Mouse (Mus musculus) embryonic facial prominence, embryonic 15.5 days (tissue): ENCODE results near the gene Taok1. TPM values are rescaled to one million over a fixed set of nuclear protein-coding genes. Genes with fewer than 3 reads are reported as not detected.

Experiments used
- ATAC-seq: fragments of 200-750 bp; cut with Nextera tagmentation; 2 replicates; pipeline ENCODE4 v1.8.0; 2017; ENCODE audit warnings: low read depth, moderate TSS enrichment; ENCODE audit not compliant: insufficient number of reproducible peaks, low FRiP score, low TSS enrichment
- H3K27ac ChIP-seq: fragments of 300-500 bp; sonication (generic); replicated peaks from 2 replicates; pipeline ENCODE4 v1.5.1; 2015; ENCODE audit warnings: mild to moderate bottlenecking, inconsistent platforms
- H3K27me3 ChIP-seq: fragments of 300-500 bp; sonication (generic); 2 replicates; pipeline ENCODE4 v1.6.1; 2015; ENCODE audit warnings: inconsistent platforms
- H3K36me3 ChIP-seq: fragments of 300-500 bp; sonication (generic); 2 replicates; pipeline ENCODE4 v1.6.1; 2015; ENCODE audit warnings: mild to moderate bottlenecking, inconsistent platforms
- H3K4me1 ChIP-seq: fragments of 300-500 bp; sonication (generic); 2 replicates; pipeline ENCODE4 v1.6.1; 2015; ENCODE audit warnings: inconsistent platforms
- H3K4me2 ChIP-seq: fragments of 300-500 bp; sonication (generic); replicated peaks from 2 replicates; pipeline ENCODE4 v1.6.1; 2015; ENCODE audit warnings: mild to moderate bottlenecking, inconsistent platforms
- H3K4me3 ChIP-seq: fragments of 300-500 bp; sonication (generic); replicated peaks from 2 replicates; pipeline ENCODE4 v1.5.1; 2015; ENCODE audit warnings: mild to moderate bottlenecking, inconsistent platforms
- H3K9ac ChIP-seq: fragments of 300-500 bp; sonication (generic); 2 replicates; pipeline ENCODE4 v1.6.1; 2015; ENCODE audit warnings: inconsistent platforms
- H3K9me3 ChIP-seq: fragments of 300-500 bp; sonication (generic); replicated peaks from 2 replicates; pipeline ENCODE4 v1.6.1; 2016; ENCODE audit warnings: inconsistent platforms
- WGBS: fragments of 180-500 bp; shearing (Covaris S2); methylation state at CpG from one replicate; pipeline ENCODE4 v1.1.7; 2015; 5-methylcytosine and 5-hydroxymethylcytosine counted together
- polyA plus RNA-seq: library from polyadenylated mRNA; unstranded; fragments of >200 nt; fragmentation: Nextera tagmentation; extraction: Ambion mirVana; gene quantifications from 2 replicates; pipeline ENCODE4 v1.2.1, GENCODE M21; 2015

The Taok1 gene
- polyA plus RNA-seq, 1 experiment from 2014 or later: 13.7 TPM

GRCm38 (mm10) chr11:77497851-77498250 lies 109.8 kb downstream of the Taok1 start:
- no peak for ATAC-seq
- H3K4me1 ChIP-seq: peaks cover 65% of the 10 kb centered on the region
- H3K9ac ChIP-seq: no peak overlapping the region
- peaks cover 32% of the 10 kb centered on the region for H3K36me3 ChIP-seq
- peak overlapping the region; percentile 5; the same call in 1 of the 2 replicates for H3K27ac ChIP-seq
- 45% methylated on average over 4 of the region's 4 CpGs for WGBS
- no peaks in the 10 kb centered on the region for H3K27me3 ChIP-seq
- no peaks in the 10 kb centered on the region for H3K9me3 ChIP-seq
- H3K4me3 ChIP-seq: no peak overlapping the region
- no peak overlapping the region for H3K4me2 ChIP-seq

- Histone ChIP-seq H3K9ac (no peak overlapping the region), H3K27ac (peak overlapping the region; percentile 66; the same call in 1 of the 2 replicates), H3K4me2 (no peak overlapping the region), H3K4me1 (peaks cover 68% of the 10 kb centered on the region), H3K36me3 (peaks cover 27% of the 10 kb centered on the region), H3K4me3 (no peak overlapping the region), H3K27me3 (no peaks in the 10 kb centered on the region), H3K9me3 (no peaks in the 10 kb centered on the region)
- ATAC-seq: no peak
- WGBS: 35% methylated on average over 6 of the region's 6 CpGs
Measured at GRCm38 (mm10) chr11:77497341-77497756, 110.3 kb downstream of the Taok1 start.

- no peak overlapping the region for H3K4me2 ChIP-seq
- H3K9ac ChIP-seq: no peak overlapping the region
- peaks cover 81% of the 10 kb centered on the region for H3K4me1 ChIP-seq
- H3K9me3 ChIP-seq: no peaks in the 10 kb centered on the region
- no peaks in the 10 kb centered on the region for H3K27me3 ChIP-seq
- no peak overlapping the region for H3K27ac ChIP-seq
- no peak overlapping the region for H3K4me3 ChIP-seq
- ATAC-seq: no peak
- peaks cover 16% of the 10 kb centered on the region for H3K36me3 ChIP-seq
Measured at GRCm38 (mm10) chr11:77495507-77495906, 112.1 kb downstream of the Taok1 start.

- peak overlapping the region; percentile 91 for H3K4me3 ChIP-seq
- 70% methylated on average over 6 of the region's 6 CpGs for WGBS
- no peaks in the 10 kb centered on the region for H3K27me3 ChIP-seq
- no peak overlapping the region for H3K9ac ChIP-seq
- peaks cover 9% of the 10 kb centered on the region for H3K36me3 ChIP-seq
- no peaks in the 10 kb centered on the region for H3K9me3 ChIP-seq
- H3K27ac ChIP-seq: no peak overlapping the region
- no peak for ATAC-seq
- H3K4me2 ChIP-seq: peak overlapping the region; percentile 94
- peaks cover 80% of the 10 kb centered on the region for H3K4me1 ChIP-seq
Measured at GRCm38 (mm10) chr11:77494782-77495181, 112.8 kb downstream of the Taok1 start.

GRCm38 (mm10) chr11:77494344-77494676 lies 113.3 kb downstream of the Taok1 start:
- H3K36me3 ChIP-seq: peaks cover 5% of the 10 kb centered on the region; the same call in 1 of the 2 replicates
- peak overlapping the region; percentile 91 for H3K9ac ChIP-seq
- ATAC-seq: no peak
- peaks cover 76% of the 10 kb centered on the region for H3K4me1 ChIP-seq
- H3K27me3 ChIP-seq: no peaks in the 10 kb centered on the region
- 23% methylated on average over 4 of the region's 4 CpGs for WGBS
- peak overlapping the region; percentile 91 for H3K4me3 ChIP-seq
- H3K27ac ChIP-seq: peak overlapping the region; percentile 85
- H3K9me3 ChIP-seq: no peaks in the 10 kb centered on the region
- peak overlapping the region; percentile 94 for H3K4me2 ChIP-seq

- Histone ChIP-seq H3K4me2 (peak within 1 kb of the TSS; percentile 94), H3K9ac (peak within 1 kb of the TSS; percentile 91), H3K4me3 (peak within 1 kb of the TSS; percentile 91), H3K27me3 (no peaks in the 10 kb centered on the region), H3K4me1 (peaks cover 79% of the 10 kb centered on the region), H3K36me3 (0 out of 2 replicates have a peak, but pooled peaks cover 2% of the 10 kb centered on the region), H3K9me3 (no peaks in the 10 kb centered on the region), H3K27ac (peak within 1 kb of the TSS; percentile 94)
- under 1% methylated on average over 72 of the region's 74 CpGs for WGBS
- no peak for ATAC-seq
Measured at GRCm38 (mm10) chr11:77493512-77494343, 113.9 kb downstream of the Taok1 start, which contains the start of gene Git1. Gene Git1, plus strand, starts transcription at chr11:77493562.

GRCm38 (mm10) chr11:77492911-77493332 lies 114.7 kb downstream of the Taok1 start:
- H3K4me1 ChIP-seq: peaks cover 79% of the 10 kb centered on the region
- H3K9ac ChIP-seq: peak overlapping the region; percentile 91
- ATAC-seq: peak; percentile 74
- H3K4me3 ChIP-seq: peak overlapping the region; percentile 91
- H3K9me3 ChIP-seq: no peaks in the 10 kb centered on the region
- H3K27ac ChIP-seq: peak overlapping the region; percentile 94
- no peaks in the 10 kb centered on the region for H3K36me3 ChIP-seq
- H3K27me3 ChIP-seq: no peaks in the 10 kb centered on the region
- WGBS: under 1% methylated on average over 32 of the region's 32 CpGs
- H3K4me2 ChIP-seq: peak overlapping the region; percentile 94

- WGBS: 1% methylated on average over 18 of the region's 18 CpGs
- Histone ChIP-seq H3K4me3 (peak overlapping the region; percentile 91), H3K27me3 (no peaks in the 10 kb centered on the region), H3K27ac (peak overlapping the region; percentile 94), H3K4me1 (peaks cover 78% of the 10 kb centered on the region), H3K9me3 (no peaks in the 10 kb centered on the region), H3K4me2 (peak overlapping the region; percentile 94), H3K9ac (peak overlapping the region; percentile 91; the same call in 1 of the 2 replicates), H3K36me3 (no peaks in the 10 kb centered on the region)
- ATAC-seq: no peak
Measured at GRCm38 (mm10) chr11:77492311-77492871, 115.2 kb downstream of the Taok1 start.

GRCm38 (mm10) chr11:77491502-77492291 lies 115.9 kb downstream of the Taok1 start:
- H3K36me3 ChIP-seq: no peaks in the 10 kb centered on the region
- ATAC-seq: peak; percentile 78
- no peaks in the 10 kb centered on the region for H3K9me3 ChIP-seq
- H3K9ac ChIP-seq: peak overlapping the region; percentile 37
- 0% methylated on average over 23 of the region's 23 CpGs for WGBS
- no peaks in the 10 kb centered on the region for H3K27me3 ChIP-seq
- peaks cover 79% of the 10 kb centered on the region for H3K4me1 ChIP-seq
- peak overlapping the region; percentile 94 for H3K27ac ChIP-seq
- H3K4me3 ChIP-seq: peak overlapping the region; percentile 91
- H3K4me2 ChIP-seq: peak overlapping the region; percentile 94

- peak overlapping the region; percentile 91 for H3K4me3 ChIP-seq
- peak overlapping the region; percentile 37; the same call in 1 of the 2 replicates for H3K9ac ChIP-seq
- H3K27ac ChIP-seq: peak overlapping the region; percentile 94
- peaks cover 82% of the 10 kb centered on the region for H3K4me1 ChIP-seq
- H3K4me2 ChIP-seq: peak overlapping the region; percentile 94
- H3K9me3 ChIP-seq: no peaks in the 10 kb centered on the region
- no peaks in the 10 kb centered on the region for H3K27me3 ChIP-seq
- WGBS: under 1% methylated on average over 13 of the region's 13 CpGs
- H3K36me3 ChIP-seq: no peaks in the 10 kb centered on the region
- peak; percentile 84 for ATAC-seq
Measured at GRCm38 (mm10) chr11:77491123-77491501, 116.5 kb downstream of the Taok1 start.

- Histone ChIP-seq H3K27me3 (no peaks in the 10 kb centered on the region), H3K4me2 (peak overlapping the region; percentile 94), H3K4me1 (peaks cover 83% of the 10 kb centered on the region), H3K27ac (peak overlapping the region; percentile 94), H3K9me3 (no peaks in the 10 kb centered on the region), H3K36me3 (no peaks in the 10 kb centered on the region), H3K9ac (no peak overlapping the region), H3K4me3 (peak overlapping the region; percentile 86)
- WGBS: 61% methylated on average over 6 of the region's 6 CpGs
- no peak for ATAC-seq
Measured at GRCm38 (mm10) chr11:77490451-77490850, 117.2 kb downstream of the Taok1 start.
